Mouse (Mus musculus) lung, postnatal 0 days (tissue): ENCODE data around the gene Prmt7.

Experiments used
- CTCF ChIP-seq: IDR thresholded peaks from 2 replicates; pipeline ENCODE4 v1.5.1; 2016; ENCODE audit warnings: antibody characterized with exemption, mild to moderate bottlenecking
- EP300 ChIP-seq: IDR thresholded peaks from 2 replicates; pipeline ENCODE4 v1.6.1; 2016; ENCODE audit warnings: antibody characterized with exemption, mild to moderate bottlenecking, control low read depth

GRCm38 (mm10) chr8:106213959-106214358, 3.2 kb downstream of the Prmt7 start:
- TF ChIP-seq EP300: no peak
- no peak for TF ChIP-seq CTCF
